Mouse (Mus musculus) fat pad, adult 2 months (tissue): ENCODE data around the gene Ksr2.

Experiments
- DNase-seq: peaks from one replicate; pipeline ENCODE4 v3.0.0-alpha.2; 2011; ENCODE audit warnings: low read depth, low spot score; ENCODE audit errors: extremely low read depth

The Ksr2 gene

DNA sequence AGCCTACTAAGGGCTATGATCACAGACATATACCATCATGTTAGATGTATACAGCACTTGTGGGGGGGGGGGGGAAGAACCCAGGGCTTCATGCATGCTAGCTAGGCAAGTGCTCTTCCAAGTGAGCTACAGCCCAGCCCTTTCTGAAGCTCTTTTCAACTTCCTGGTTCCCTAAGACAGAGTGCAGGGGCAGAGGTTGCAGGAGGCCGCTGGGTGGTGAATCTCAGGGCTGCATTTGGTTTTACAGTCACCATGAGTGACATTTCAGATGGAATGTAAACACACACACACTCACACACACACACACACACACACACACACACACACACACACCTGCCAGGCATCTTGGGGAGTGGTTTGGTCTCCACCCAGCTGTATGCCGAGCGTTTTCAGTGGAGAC is 67.4 kb downstream of the Ksr2 start:
- no peak for DNase-seq

DNA sequence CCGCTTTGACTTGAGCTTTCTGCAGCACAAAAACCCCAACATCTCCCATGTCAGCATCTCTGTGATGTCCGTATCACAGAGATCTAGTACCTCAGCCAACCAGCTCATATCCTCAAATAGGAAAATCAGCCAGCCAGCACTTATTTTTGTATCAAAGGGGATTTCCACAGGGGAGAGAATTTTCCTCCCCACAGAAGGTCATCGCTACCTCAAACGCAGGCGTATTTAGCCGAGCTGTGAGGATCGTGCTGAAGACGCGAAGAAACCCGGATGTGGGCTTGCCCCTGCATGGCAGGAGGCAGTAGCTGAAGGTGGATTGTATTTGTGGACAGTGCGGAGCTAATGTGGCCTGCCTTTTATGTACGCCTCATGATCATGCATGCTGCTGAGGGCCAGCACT is 67.8 kb downstream of the Ksr2 start:
- DNase-seq = no peak

DNA sequence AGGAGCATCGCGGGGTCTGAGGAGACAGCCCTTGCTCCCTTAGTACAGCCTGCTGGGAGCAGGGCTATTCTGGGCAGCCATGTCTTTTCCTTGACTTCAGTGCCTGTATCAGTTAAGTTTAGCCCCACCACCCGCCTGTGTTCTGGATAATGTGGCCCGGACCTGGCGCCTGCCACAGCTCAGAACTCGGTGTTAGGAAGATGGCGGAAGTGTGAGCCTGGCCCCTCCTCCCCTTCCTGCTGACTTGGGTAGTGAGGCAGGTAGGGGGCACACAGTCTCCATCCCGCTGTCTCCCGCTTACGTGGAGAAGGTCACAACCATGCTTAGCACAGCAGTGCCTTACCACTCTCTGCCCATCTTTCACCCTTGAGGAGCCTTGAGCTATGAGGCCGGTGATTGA is 68.2 kb downstream of the Ksr2 start:
- DNase-seq = no peak

DNA sequence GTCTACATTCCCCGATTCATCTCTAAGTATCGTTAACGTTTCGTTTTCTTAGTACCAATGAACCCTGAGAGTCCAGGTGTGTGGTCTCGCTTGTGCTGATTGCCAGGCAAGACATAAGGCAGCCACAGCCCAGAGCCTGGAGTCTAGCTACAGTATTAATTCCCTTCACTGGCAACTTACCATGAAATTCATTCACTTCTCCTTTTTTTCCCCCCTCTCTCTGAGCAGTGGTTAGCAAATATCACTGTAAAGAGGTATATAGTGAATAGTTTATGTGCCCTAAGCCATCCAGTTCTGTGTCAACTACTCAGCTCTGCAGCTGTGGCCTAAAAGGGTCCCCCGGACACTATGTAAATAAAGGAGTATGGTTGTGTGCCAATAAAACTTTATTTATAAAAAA is 71.6 kb downstream of the Ksr2 start:
- no peak for DNase-seq

DNA sequence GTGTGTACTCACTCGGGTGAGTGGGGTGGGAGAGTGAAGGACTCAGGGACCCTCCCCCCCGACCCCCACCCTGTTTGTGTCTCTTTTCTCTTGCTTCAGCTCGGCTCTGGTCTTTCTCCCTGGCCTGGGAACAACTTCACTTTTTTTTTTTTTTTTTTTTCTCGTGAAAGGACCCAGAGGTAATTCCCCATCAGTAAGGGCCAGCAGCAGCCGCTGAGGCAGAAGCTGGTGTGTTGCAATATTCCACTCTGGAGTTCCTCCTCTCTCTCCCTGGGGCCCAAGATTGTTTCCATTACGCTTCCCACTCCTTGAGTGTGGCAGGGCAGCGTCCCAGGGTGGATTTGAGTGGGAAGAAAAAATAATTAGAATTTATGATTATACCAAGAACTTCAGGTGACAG is 72.3 kb downstream of the Ksr2 start:
- no peak for DNase-seq

DNA sequence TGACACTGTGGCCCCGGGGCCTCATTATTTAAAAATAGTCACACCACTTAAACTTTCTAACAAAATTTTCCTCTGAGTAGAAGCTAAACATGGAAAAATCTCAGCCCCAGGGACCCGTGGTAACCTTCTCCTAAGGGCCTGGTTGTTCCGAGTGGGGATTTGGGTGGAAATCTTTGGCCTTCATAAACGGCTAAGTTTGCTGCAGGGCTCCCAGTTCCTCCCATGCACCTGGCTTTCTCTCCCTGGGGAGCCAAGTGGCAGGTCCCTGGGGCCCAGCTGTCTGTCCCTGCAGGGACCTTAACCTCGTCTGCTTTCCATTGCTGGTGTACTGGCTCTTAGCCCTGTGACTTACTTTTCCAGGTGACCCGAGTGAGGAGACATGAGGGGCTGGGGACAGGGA is 74.4 kb downstream of the Ksr2 start:
- no peak for DNase-seq

DNA sequence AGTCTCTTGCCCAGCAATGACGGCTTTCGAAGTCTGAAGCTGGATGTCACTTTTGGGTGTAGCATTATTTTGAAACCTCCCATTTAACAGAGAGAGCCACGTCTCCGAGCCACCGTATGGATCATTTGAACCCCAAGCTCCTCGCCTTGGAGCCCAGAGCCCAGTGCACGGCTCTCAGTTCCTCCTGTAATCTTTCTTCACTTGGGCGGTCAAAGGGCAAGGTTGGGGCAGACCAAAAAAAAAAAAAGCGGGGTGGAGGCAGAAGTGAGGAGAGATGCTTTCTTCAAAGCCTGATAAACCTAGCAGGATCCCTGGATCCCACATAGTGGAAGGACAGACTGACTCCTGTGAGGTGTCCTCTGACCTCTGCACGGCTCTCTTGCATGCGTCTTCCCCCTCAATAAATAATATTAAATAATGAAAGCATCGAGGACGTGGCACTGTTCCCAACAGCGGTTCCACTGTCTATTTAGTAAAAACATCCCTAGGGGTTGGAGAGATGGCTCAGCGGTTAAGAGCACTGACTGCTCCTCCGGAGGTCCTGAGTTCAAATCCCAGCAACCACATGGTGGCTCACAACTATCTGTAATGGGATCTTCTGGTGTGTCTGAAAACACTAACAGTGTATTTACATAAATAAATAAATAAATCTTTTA is 75.0 kb downstream of the Ksr2 start:
- DNase-seq = no peak

DNA sequence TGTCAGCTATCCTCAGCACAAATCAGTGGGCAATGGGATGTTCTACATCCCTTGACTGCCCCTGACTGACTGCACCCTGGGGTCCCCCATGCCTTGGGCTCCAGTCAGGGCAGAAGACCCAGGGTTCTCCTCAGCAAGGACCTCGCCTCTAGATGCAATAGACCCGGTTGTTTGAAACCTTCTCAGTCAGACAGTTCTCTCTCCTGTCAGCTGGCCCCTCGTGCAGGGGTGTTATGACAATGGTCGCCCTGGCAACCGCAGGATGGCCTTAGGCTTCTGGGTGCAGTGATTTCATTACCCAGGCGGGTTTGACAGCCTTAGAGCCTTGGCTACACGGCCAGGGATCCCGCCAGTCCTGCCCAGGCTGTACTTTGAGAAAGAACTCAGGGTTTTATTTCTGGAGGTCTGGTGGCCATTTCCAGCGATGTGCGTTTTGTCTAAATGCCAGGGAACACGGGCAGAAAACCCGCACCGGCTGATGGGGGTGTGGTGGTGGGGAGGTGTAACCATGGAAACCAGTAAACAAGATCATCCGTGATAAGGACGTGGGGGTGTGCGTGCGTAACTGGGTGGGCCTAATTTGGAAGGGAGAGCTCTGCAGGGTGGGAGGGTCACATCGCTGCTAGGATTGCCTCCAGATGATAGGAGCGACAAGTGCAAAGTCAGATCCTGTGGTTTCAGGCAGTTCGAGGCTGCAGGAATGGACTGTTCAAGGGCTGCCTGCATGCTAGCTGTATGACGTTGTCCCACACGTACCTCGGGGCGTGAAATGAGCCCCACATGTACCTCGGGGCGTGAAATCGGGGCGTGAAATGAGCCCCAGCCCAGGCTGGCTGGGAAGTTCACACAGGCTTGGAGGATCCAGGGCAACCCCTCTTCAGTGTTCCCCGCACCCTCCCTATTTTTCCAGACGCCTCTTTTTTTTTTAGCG is 79.4 kb downstream of the Ksr2 start:
- DNase-seq = no peak

DNA sequence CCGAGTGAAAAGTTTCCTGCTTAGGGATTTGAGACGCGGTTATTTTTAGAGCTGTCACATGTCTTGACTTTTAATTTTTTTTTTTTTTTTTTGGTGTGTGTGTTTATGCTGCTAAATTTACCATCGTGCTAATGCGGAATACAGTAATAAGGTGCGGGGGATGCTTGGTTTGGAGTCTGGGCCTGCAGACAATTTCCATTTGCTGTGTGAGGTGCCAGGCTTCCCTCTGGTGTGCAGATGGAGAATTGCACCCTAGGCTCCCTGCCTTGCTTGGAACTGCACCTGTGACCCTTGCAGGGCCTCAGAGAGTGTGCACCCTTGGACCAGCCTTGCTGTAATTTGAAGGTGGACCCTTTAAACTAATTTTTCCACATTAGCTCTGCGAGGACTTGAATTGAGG is 80.1 kb downstream of the Ksr2 start:
- no peak for DNase-seq

DNA sequence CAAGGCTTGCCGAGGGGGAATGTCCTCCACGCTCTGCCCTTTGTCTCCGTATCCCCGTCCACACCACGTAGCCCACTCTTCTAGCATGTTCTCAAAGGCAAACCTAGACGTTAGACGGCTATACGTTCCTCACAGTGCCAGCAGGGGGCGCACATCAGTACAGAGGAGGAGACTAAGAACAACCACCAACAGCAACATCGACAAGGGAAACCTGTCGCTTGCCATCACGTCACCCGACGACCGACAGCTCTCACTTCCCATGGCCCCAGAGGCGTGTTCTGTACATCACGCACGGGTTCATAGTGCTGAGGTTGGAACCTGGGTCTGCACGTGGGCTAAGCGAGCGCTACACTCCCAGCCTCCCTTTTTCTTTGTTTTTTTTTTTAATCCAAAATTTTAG is 83.3 kb downstream of the Ksr2 start:
- no peak for DNase-seq

DNA sequence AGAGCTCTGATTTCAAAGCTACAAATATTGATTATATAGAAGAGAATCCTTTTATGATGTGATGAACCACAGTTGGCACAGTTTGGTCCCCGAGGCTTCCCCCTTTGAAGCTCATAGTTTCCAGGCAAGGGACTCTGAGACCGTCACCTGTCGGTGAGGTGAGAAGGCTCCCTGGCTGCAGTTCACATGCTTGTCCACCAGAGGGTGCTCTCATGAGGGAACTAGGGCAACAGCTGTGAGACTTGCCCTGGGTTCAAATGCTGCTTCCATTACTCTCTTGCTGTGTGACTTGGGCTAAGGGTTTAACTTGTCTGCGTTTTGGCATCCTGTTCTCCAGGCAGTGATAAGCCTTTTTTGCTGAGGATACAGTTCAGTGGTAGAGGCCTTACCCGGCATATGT is 88.8 kb downstream of the Ksr2 start:
- no peak for DNase-seq

DNA sequence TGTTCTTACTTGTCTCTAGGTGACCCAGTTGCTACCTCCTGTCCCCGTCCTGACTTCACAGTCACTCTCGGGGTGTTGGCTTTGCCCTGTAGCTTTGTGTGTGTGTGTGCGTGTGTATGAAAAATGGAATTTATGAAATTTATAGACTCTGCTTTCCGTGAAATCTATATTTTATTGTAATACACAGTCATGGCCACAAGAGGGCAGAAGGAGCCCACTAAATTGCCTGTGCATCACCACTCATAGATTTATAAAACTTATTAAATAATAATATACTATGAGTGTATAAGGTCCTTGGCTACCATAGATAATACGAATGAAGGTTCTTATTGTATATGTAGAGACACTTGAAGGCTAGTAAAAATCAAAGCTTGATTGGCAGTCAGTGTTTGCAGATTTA is 90.6 kb downstream of the Ksr2 start:
- no peak for DNase-seq

DNA sequence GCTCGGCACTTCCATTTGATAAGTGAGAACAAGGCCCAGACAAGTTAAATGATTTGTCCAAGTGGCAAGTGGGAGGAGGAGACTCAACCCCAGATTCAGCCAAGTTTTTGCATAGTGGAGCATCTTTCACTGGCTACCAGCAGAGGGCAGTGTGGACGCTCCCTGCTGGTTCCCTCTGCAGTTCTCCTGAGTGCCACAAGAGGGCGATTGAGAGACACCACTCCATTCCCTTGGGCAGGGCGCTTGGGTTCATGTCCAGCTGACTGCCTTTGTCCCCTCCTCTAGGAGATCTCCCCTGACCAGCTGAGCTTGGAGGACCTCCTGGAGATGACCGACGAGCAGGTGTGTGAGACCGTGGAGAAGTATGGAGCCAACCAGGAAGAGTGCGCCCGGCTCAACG is 91.4 kb downstream of the Ksr2 start:
- no peak for DNase-seq

DNA sequence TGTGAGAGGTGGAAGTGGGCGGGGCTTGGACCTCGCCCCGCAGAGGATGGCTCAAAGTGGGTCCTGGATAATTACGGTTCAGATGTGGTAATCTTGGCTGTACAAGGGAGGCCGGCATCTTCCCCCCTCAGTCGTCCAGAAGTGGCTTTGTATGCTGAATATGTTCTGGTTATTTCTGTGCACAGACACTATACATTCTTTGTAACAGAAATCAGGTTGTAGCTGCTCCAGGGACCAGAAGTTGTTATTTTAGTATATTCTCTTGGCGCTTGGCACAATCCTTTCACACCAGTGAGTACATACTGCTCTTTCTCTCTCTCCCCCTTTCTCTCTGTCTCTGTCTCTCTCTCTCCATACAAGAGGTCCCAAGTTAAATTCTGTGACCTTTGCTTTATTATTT is 92.0 kb downstream of the Ksr2 start:
- DNase-seq = no peak

DNA sequence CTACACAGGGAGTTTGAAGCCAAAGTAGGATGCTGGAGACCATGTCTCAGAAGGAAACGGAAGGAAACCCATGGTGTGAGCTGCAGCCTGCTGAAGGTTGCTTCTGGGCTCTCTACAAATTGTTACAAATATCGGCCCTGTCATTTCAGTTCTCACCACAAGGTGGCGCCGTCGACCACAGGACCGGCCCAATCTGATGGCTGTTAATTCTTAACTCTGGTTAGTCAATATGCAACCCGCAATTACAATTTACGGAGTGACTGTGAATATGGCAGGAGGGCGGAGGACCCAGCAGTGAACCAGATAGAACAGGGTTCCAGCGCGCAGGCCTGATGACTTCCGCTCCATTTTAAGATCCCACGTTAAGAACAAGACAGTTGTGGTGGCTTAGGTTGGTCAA is 92.6 kb downstream of the Ksr2 start:
- DNase-seq = no peak

DNA sequence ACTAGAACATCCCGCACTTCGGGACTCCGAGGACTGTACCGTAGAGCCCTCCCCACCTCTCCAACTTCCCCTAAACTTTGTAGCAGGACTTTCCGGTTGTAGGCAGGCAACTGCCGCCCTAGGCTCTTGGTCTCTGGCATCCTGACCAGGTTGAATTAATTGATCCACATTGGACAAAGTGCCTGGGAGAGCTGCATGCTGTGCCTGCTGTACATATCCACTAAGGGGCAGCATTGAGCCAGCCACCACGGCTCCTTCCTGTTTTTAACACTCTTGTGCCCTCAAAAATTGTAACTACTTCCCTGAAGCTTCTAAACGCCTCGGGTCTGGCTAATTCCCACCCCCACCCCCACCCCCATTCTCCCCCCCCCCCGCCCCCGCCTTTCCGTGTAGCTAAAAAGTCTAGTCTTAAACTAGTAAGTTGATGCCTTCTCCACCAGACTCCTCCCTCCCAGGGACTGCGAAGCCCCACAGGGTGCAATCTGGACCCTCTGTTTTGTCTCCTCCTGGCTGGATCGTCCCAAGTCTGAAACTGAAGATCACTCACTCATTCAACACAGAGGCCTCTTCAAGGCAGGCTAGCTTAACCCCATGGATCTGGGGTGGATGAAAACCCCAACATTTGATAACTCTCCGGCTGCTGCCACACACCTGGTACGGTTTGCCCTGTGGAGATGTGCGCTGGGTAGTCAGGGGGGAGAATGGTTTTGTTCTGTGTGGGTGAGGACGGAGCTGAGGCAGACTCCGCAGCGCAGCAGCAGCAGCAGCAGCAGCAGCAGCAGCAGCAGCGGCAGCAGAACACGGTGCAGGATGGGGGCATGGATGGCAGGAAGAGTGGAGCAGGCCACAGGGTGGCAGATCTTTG is 95.9 kb downstream of the Ksr2 start:
- DNase-seq = no peak

DNA sequence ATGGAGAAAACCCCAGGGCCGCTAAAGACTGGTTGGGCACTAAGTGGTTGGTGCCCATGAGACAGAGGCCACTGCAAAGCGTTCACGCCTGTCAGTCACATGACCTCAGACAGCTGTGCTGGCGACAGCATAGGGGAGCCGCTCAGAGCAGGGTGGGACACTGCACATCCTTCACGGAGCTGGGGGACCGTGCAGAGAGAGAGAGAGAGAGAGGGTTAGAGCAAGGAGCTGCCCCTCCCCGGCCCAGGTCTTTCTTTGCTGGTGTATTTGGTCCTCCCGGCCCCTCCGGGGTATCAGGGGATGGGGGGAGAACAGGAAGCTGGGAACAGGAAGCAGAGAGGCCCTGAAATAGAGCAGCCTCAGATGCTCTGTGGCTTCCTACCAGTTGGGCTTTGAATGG is 97.1 kb downstream of the Ksr2 start:
- no peak for DNase-seq

DNA sequence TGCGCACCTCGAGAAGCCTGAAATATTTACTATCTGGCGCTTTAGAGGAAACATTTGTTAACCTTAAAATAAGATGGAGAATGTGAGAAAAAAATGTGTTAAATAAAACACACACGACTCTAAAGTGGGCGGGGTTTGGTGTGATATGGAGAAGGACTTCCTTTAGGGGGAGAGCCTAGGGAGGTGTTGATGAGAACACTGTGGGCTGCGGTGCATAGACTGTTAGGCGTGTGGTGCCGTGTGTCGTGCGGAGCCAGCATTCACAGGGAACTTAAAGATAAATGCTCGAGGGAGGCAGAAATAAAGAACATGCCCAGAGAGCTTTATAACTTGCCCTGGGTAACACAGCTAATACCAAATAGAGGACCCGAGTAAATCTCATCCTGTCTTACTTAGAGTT is 101.6 kb downstream of the Ksr2 start:
- DNase-seq = no peak

DNA sequence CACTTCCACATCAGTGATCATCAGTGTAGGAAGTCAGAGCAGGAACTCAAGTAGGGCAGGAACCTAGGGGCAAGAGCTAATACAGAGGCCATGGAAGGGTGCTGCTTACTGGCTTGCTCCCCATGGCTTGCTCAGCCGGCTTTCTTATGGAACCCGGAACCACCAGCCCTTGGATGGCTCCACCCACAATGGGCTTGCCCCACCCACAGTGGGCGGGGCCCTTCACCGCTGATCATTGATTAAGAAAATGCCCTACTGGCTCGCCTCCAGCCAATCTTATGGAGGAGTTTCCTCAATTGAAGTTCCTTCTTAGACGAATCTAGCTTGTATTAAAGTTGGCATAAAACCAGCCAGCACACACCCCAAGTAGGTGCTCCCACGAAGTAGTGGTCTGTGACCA is 102.1 kb downstream of the Ksr2 start:
- no peak for DNase-seq

DNA sequence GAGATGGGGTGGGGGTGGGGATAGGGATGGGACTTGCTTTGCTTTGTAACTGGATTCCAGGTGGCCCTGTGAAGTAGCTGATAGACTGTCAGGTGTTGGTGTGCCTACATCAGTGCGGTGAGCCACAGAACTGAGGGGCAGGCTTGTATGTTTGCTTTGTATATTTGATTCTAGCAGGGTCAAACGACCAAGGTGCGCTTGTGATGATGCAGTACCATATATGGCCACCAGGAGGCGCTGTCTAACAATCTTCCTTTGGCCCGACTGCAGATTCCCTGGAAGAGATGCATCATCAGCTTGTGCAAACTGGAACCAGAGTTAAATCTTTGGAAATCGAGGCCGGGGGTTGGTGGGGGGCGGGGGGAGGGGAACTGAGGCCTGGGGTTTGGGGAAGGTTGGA is 102.8 kb downstream of the Ksr2 start:
- no peak for DNase-seq

DNA sequence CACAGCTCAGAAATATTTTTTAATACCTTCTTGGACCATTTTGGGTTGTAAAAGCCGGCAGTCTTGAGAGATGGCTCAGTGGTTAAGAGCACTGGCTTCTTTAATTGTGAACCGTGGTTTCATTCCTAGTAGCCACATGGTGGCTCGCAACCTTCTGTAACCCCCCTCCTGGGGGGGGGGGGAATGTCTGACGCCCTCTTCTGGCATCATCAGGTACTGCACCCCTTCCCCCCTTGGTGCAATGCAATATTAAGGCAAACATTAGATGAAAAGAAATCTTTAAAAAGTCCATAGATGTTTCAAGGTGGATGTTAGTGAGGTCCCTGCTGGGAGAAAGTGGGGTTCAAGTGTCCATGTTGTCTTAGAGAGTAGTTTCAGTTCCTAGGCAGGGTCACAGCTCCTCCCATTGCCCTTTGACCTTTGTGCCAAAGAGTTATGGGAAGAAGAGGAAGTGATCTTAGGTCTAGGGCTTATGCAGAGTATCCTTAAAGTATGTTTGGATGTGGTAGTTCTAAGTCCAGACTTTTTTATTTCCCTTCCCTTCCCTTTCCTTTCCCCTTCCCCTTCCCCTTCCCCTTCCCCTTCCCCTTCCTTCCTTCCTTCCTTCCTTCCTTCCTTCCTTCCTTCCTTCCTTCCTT is 106.2 kb downstream of the Ksr2 start:
- DNase-seq = no peak
